Mouse (Mus musculus) frontal cortex, postnatal 10 days (tissue): ENCODE results near the gene Olfr1279.
"Not testable (repeated sequence)": the region's sequence is repeated elsewhere in the genome, so short reads cannot be mapped to it uniquely, and the experiment has no call there.

ENCODE experiments used
- DNase-seq, 2 experiments: peaks; one replicate each; pipeline ENCODE4 v3.0.0; 2022; ENCODE audit warnings: low spot score in 2 of 2, mixed read lengths in 1 of 2

Gene Olfr1279

GRCm38 (mm10) chr2:111300374-111300773 is at the start of gene Olfr1279:
Olfr1279 (plus strand) TSS chr2:111300635.
- no peak for DNase-seq

- no peak for DNase-seq
Measured at GRCm38 (mm10) chr2:111254216-111254615, 46.2 kb upstream of the Olfr1279 start, which contains the start of gene Olfr1276. Olfr1276 (plus strand) TSS chr2:111254516.

GRCm38 (mm10) chr2:111274006-111274405 is 26.4 kb upstream of the Olfr1279 start, which contains the start of gene Olfr1277:
Olfr1277 (minus strand) TSS chr2:111274106.
- no peak for DNase-seq

- no peak for DNase-seq
Measured at GRCm38 (mm10) chr2:111289836-111290235, 10.6 kb upstream of the Olfr1279 start, which contains the start of gene Olfr1278. Olfr1278 (plus strand) TSS chr2:111290136.

GRCm38 (mm10) chr2:111298541-111298940 is 1.9 kb upstream of the Olfr1279 start:
- no peak for DNase-seq

- no peak for DNase-seq
Measured at GRCm38 (mm10) chr2:111313717-111314116, 13.3 kb downstream of the Olfr1279 start, which contains the start of gene Olfr1280. Olfr1280 (plus strand) TSS chr2:111314017.

- DNase-seq, result no peak
Measured at GRCm38 (mm10) chr2:111326220-111326619, 25.8 kb downstream of the Olfr1279 start, which contains the start of gene Olfr1281. Olfr1281 (plus strand) TSS chr2:111326520.

- not testable (repeated sequence) for DNase-seq
Measured at GRCm38 (mm10) chr2:111333721-111334120, 33.3 kb downstream of the Olfr1279 start.

- no peak for DNase-seq
Measured at GRCm38 (mm10) chr2:111335976-111336375, 35.5 kb downstream of the Olfr1279 start, which contains the start of gene Olfr1282. Olfr1282 (minus strand) TSS chr2:111336076.
